Mouse (Mus musculus): ENCODE measurements around the gene Itgb1. TPM values are rescaled to one million over a fixed set of nuclear protein-coding genes. Genes with fewer than 3 reads are reported as not detected.

Gene Itgb1
- polyA plus RNA-seq, 1 experiment from 2014 or later = 93.8 TPM

Other genes with a start within 250 kb of the Itgb1 start
- gene Gm3952, start 113.0 kb downstream of the Itgb1 start, polyA plus RNA-seq (2015; fragmentation: Nextera tagmentation; extraction: Ambion mirVana) = not detected in 2 replicates

All from forebrain, embryonic 15.5 days (tissue).